Mouse (Mus musculus): ENCODE data around the gene Tlx2. TPM values are rescaled to one million over a fixed set of nuclear protein-coding genes. Genes with fewer than 3 reads are reported as not detected.

Gene Tlx2
- total RNA-seq, 2 experiments from 2014 or later, result 0.20 TPM; not detected in 1

DNA sequence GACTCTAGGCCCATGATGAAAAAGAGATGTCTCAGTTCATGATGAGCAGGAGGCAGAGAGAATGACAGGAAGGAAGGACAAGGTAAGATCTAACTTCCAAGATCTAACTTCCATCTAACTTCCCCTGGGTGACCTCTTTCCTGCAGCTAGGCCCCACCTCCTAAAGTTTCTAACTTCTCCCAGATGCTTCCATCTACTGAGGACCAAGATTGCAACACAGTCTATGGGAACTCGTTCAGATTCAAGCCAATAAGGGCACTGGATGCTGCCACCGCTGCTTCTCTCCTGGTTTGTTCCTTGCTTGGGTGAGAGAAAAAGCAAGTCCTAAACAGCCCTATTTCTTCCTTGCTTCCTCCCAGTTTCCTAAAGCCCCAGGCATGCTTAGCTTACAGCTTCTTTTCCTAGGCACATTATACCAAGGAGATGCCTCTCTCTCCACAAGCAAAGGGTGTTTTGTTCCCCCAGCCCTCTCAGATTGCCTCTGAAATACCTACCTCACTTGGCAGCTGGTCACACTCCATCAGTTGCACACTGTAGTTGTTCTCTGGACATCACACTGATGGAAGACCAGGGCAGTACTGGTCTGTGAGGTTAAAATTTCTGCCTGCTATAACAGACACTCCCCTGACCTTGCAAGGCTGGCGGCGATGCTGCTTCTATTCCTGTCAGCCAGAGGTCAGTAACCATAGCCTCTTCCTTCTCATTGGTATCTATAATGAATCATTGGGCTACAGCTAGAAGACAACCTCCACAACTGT, 49.1 kb downstream of the Tlx2 start:
- no peak for DNase-seq

DNA sequence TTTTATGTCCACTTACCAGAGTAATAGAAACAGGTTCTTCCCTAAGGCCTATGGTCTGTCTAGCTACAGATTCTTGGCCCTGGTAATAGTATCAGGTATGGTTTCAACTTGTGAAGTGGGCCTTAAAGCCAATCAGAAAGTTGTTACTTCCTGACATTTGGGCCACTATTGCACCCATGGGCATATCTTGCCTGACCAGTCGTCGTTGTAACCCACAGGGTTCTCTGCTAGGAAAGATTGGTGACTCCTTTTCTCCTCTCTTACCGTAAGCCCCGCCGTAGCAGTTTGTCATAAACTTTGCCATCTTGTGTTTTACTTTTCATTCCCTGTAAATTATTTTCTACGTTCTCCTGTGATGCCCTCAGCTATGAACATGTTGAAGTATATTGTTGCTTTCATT, 50.0 kb downstream of the Tlx2 start:
- DNase-seq, result no peak

DNA sequence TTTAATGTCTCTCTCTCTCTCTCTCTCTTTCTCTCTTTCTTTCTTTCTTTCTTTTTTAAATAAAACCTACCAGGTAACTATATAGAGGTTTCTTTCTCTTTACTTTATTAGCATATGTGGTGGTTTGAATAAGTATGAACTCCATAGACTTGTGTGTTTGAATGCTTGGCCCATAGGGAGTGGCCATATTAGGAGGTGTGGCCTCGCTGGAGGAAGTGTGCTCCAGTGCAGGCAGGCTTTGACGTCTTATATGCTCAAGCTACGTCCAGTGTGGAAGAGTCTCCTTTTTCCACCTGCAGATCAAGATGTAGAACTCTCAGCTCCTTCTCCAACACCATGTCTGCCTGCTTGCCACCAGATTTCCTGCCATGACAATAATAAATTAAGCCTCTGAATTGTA, 51.0 kb downstream of the Tlx2 start:
- DNase-seq, result no peak

Small RNA genes within 50 kb of the gene (microRNA-seq; reads per million reads assigned to microRNA genes)
- gene Mir3470a (0 reads per million in 2 experiments), gene Mir7040 (0 to 0.61 reads per million in 2 experiments)

Other genes starting within 250 kb of the Tlx2 start
- under 1 TPM in 1 of 2 experiments, not detected in 1; 0.14 TPM for gene Sema4f, start 130.5 kb downstream of the Tlx2 start, total RNA-seq (2021)
- under 1 TPM; 0.52 to 0.81 TPM for gene M1ap, start 123.4 kb downstream of the Tlx2 start, total RNA-seq (2021)
- 1 to 10 TPM; 5.3 to 6.1 TPM for gene Dok1, start 36.8 kb downstream of the Tlx2 start, total RNA-seq (2021)
- gene Loxl3, start 36.1 kb downstream of the Tlx2 start, total RNA-seq (2021), result 1 to 10 TPM; 4.7 to 6.0 TPM
- gene Aup1, start 15.8 kb downstream of the Tlx2 start, total RNA-seq (2021), result 10 to 100 TPM; 84.1 to 88.4 TPM
- 10 to 100 TPM; 42.6 to 43.5 TPM for gene Htra2, start 15.0 kb downstream of the Tlx2 start, total RNA-seq (2021)
- under 1 TPM; 0.59 to 0.62 TPM for gene Dqx1, start 12.4 kb downstream of the Tlx2 start, total RNA-seq (2021)
- 10 to 100 TPM in 1 of 2 experiments, 1 to 10 TPM in 1; 7.2 to 10.2 TPM for gene Pcgf1, start 7.6 kb upstream of the Tlx2 start, total RNA-seq (2021)
- gene Lbx2, start 16.1 kb upstream of the Tlx2 start, total RNA-seq (2021), result under 1 TPM in 1 of 2 experiments, not detected in 1; 0.88 TPM
- 1 to 10 TPM; 2.4 to 3.0 TPM for gene Ccdc142, start 31.3 kb upstream of the Tlx2 start, total RNA-seq (2021)
- gene Gm42688, start 31.3 kb upstream of the Tlx2 start, total RNA-seq (2021), result 1 to 10 TPM; 1.7 to 1.8 TPM
- 100 to 1,000 TPM; 105 to 120 TPM for gene Mrpl53, start 38.7 kb upstream of the Tlx2 start, total RNA-seq (2021)
- gene Mogs, start 45.2 kb upstream of the Tlx2 start, total RNA-seq (2021), result 10 to 100 TPM; 11.3 to 12.3 TPM
- 10 to 100 TPM; 80.4 to 86.8 TPM for gene Wbp1, start 51.3 kb upstream of the Tlx2 start, total RNA-seq (2021)
- 10 to 100 TPM; 14.9 to 17.4 TPM for gene Ino80b, start 55.1 kb upstream of the Tlx2 start, total RNA-seq (2021)
- 10 to 100 TPM; 11.7 to 13.1 TPM for gene Rtkn, start 65.2 kb upstream of the Tlx2 start, total RNA-seq (2021)
- gene Wdr54, start 86.1 kb upstream of the Tlx2 start, total RNA-seq (2021), result 1 to 10 TPM; 1.6 to 1.8 TPM
- under 1 TPM in 1 of 2 experiments, not detected in 1; 0.14 TPM for gene 1700003E16Rik, start 86.1 kb upstream of the Tlx2 start, total RNA-seq (2021)
- gene Dctn1, start 95.6 kb upstream of the Tlx2 start, total RNA-seq (2021), result 100 to 1,000 TPM; 122 to 123 TPM
- gene Slc4a5, start 149.5 kb upstream of the Tlx2 start, total RNA-seq (2021), result under 1 TPM in 1 of 2 experiments, not detected in 1; 0.12 TPM

All from heart, postnatal 4 days (tissue).